Comparison of ENCODE assay signal across 17 mouse cellular contexts in genomic region chr6:135610504-135611096, GRCm38 (mm10).
DNase-seq lines count a peak whose midpoint lies in the region; ATAC-seq and TF ChIP-seq lines count a peak whose summit lies in the region.
"Had no signal": no experiment of that assay in that cellular context is flagged by ENCODE, and none has a peak within 500 bp of the region (broad histone marks: within the 10 kb centered on the region; RNA-seq: fewer than 3 reads in every experiment).

No protein-coding gene starts in this region.

- 42% methylated on average over 3 of the region's 3 CpGs for WGBS in forebrain, embryonic 13.5 days
- 35% methylated on average over 3 of the region's 3 CpGs for WGBS in forebrain, embryonic 16.5 days
- WGBS in limb, embryonic 14.5 days: 51% methylated on average over 3 of the region's 3 CpGs
- WGBS in limb, embryonic 10.5 days: 81% methylated on average over 3 of the region's 3 CpGs

- H3K4me2 ChIP-seq in forebrain, embryonic 13.5 days: no peak overlapping the region
- no peak overlapping the region for H3K4me2 ChIP-seq in forebrain, embryonic 16.5 days (ENCODE audit: low read length)
- H3K4me2 ChIP-seq in limb, embryonic 14.5 days (replicated peaks; ENCODE audit: low read depth, low read length, severe bottlenecking): no peak overlapping the region

- H3K27ac ChIP-seq in forebrain, embryonic 13.5 days: no peak overlapping the region
- no peak overlapping the region for H3K27ac ChIP-seq in forebrain, embryonic 16.5 days (ENCODE audit: low read length)
- H3K27ac ChIP-seq in limb, embryonic 14.5 days (replicated peaks; ENCODE audit: low read depth, low read length): no peak overlapping the region
- no peak overlapping the region for H3K27ac ChIP-seq in limb, embryonic 10.5 days

- H3K4me1 ChIP-seq in forebrain, embryonic 13.5 days: no peaks in the 10 kb centered on the region
- H3K4me1 ChIP-seq in forebrain, embryonic 16.5 days (replicated peaks; ENCODE audit: control insufficient read depth, insufficient read depth, low read length): no peaks in the 10 kb centered on the region
- H3K4me1 ChIP-seq in limb, embryonic 14.5 days (ENCODE audit: control insufficient read depth, insufficient read depth, low read length): no peaks in the 10 kb centered on the region
- H3K4me1 ChIP-seq in limb, embryonic 10.5 days: no peaks in the 10 kb centered on the region

- TF ChIP-seq POLR2A in limb, embryonic 14.5 days (IDR thresholded peaks at IDR 0.05; ENCODE audit: borderline replicate concordance, extremely low read depth, insufficient read depth, insufficient read length): no peak

- H3K27me3 ChIP-seq in forebrain, embryonic 13.5 days: no peaks in the 10 kb centered on the region
- no peaks in the 10 kb centered on the region for H3K27me3 ChIP-seq in forebrain, embryonic 16.5 days (replicated peaks; ENCODE audit: control insufficient read depth, insufficient read depth, low read length)
- H3K27me3 ChIP-seq in limb, embryonic 14.5 days (ENCODE audit: control insufficient read depth, insufficient read depth, low read length): no peaks in the 10 kb centered on the region
- H3K27me3 ChIP-seq in limb, embryonic 10.5 days (ENCODE audit: low read depth, poor library complexity, severe bottlenecking): no peaks in the 10 kb centered on the region
- H3K27me3 ChIP-seq: CH12.LX had no signal

- H3K4me3 ChIP-seq in forebrain, embryonic 13.5 days: no peak overlapping the region
- no peak overlapping the region for H3K4me3 ChIP-seq in forebrain, embryonic 16.5 days (replicated peaks; ENCODE audit: low read length)
- H3K4me3 ChIP-seq in limb, embryonic 14.5 days (replicated peaks; ENCODE audit: low read length): no peak overlapping the region
- no peak overlapping the region for H3K4me3 ChIP-seq in limb, embryonic 10.5 days

- peak; percentile 46 for DNase-seq in limb, embryonic 14.5 days (ENCODE audit: low spot score)
- no peak for DNase-seq in limb, embryonic 10.5 days (ENCODE audit: low spot score)
- peak; percentile 17 for DNase-seq in forelimb bud, embryonic 11.5 days (ENCODE audit: low read depth, low spot score)
- peak; percentile 76 for DNase-seq in retina, postnatal 1 day
- no peak for DNase-seq in ovary, postnatal 36 days (ENCODE audit: low spot score)
- DNase-seq: adrenal gland, adult 8-10 months; cerebellum, adult 2 months; gastrocnemius, postnatal 10 days; kidney, adult 2 months; kidney, postnatal 25 days; layer of hippocampus, adult 9-11 months; liver; liver, postnatal 0 days; thymus, postnatal 25 days had no signal

- H3K36me3 ChIP-seq in forebrain, embryonic 13.5 days (ENCODE audit: poor library complexity, severe bottlenecking): no peaks in the 10 kb centered on the region
- H3K36me3 ChIP-seq in forebrain, embryonic 16.5 days (ENCODE audit: control insufficient read depth, insufficient read depth): no peaks in the 10 kb centered on the region
- H3K36me3 ChIP-seq in limb, embryonic 14.5 days (ENCODE audit: control insufficient read depth, insufficient read depth, low read length): no peaks in the 10 kb centered on the region
- no peaks in the 10 kb centered on the region for H3K36me3 ChIP-seq in limb, embryonic 10.5 days

- H3K9me3 ChIP-seq in forebrain, embryonic 13.5 days (replicated peaks): no peaks in the 10 kb centered on the region
- no peaks in the 10 kb centered on the region for H3K9me3 ChIP-seq in forebrain, embryonic 16.5 days (ENCODE audit: control insufficient read depth, low read length)
- no peaks in the 10 kb centered on the region for H3K9me3 ChIP-seq in limb, embryonic 14.5 days (ENCODE audit: control insufficient read depth, low read length)
- no peaks in the 10 kb centered on the region for H3K9me3 ChIP-seq in limb, embryonic 10.5 days (replicated peaks)

- no peak overlapping the region for H3K9ac ChIP-seq in forebrain, embryonic 13.5 days
- no peak overlapping the region for H3K9ac ChIP-seq in forebrain, embryonic 16.5 days (replicated peaks; ENCODE audit: low read depth, low read length)
- H3K9ac ChIP-seq in limb, embryonic 14.5 days (ENCODE audit: low read depth, low read length, severe bottlenecking): no peak overlapping the region
- H3K9ac ChIP-seq: liver, postnatal 0 days had no signal

- peak; percentile 13; the same call in 1 of the 2 replicates for ATAC-seq in forebrain, embryonic 13.5 days
- ATAC-seq in forebrain, embryonic 16.5 days: no peak
- no peak for ATAC-seq in limb, embryonic 14.5 days (ENCODE audit: low FRiP score, low read depth)
- ATAC-seq: liver, postnatal 0 days had no signal

Comparison
In these comparisons a context has a peak if more than half of its experiments do, and no peak if none do; other contexts are left out.
1. DNase-seq: peak in limb, embryonic 14.5 days (single experiment), forelimb bud, embryonic 11.5 days (single experiment) and retina, postnatal 1 day (single experiment); none in limb, embryonic 10.5 days (single experiment) and ovary, postnatal 36 days (single experiment).